Mouse (Mus musculus): ENCODE measurements at regions not wholly inside any gene's neighbourhood (a gene's known extent, or its start where the extent isn't known, plus 50 kb on each side); places are given as distances from the start of the nearest gene placed in this dataset.
A peak's percentile ranks its signal among the peaks of the same experiment; 100 is the strongest.

- H3K4me3 ChIP-seq (ENCODE audit: low read depth, low read length): no peak overlapping the region
- TF ChIP-seq CTCF (IDR thresholded peaks at IDR 0.05; ENCODE audit: low read depth): no peak
- no peak overlapping the region for H3K9ac ChIP-seq (ENCODE audit: low read depth, low read length)
- WGBS: 74% methylated on average over 2 of the region's 2 CpGs
- H3K27ac ChIP-seq (ENCODE audit: low read depth, low read length): no peak overlapping the region
- no peak for ATAC-seq
- H3K27me3 ChIP-seq (replicated peaks; ENCODE audit: control insufficient read depth, insufficient read depth, low read length): no peaks in the 10 kb centered on the region
- no peaks in the 10 kb centered on the region for H3K9me3 ChIP-seq (ENCODE audit: control insufficient read depth)
- no peak overlapping the region for H3K4me2 ChIP-seq (replicated peaks; ENCODE audit: low read depth)
- H3K36me3 ChIP-seq (ENCODE audit: control insufficient read depth, insufficient read depth): no peaks in the 10 kb centered on the region
- no peaks in the 10 kb centered on the region for H3K4me1 ChIP-seq (replicated peaks; ENCODE audit: control insufficient read depth, insufficient read depth, low read length)
These were observed 57.6 kb upstream of the Exoc6 start for GRCm38 (mm10) chr19:37492572-37492971.

- Histone ChIP-seq H3K27me3 (replicated peaks; ENCODE audit: control insufficient read depth, insufficient read depth, low read length) (no peaks in the 10 kb centered on the region), H3K4me3 (ENCODE audit: low read depth, low read length) (no peak overlapping the region), H3K4me2 (replicated peaks; ENCODE audit: low read depth) (no peak overlapping the region), H3K27ac (ENCODE audit: low read depth, low read length) (no peak overlapping the region), H3K9me3 (ENCODE audit: control insufficient read depth) (no peaks in the 10 kb centered on the region), H3K9ac (ENCODE audit: low read depth, low read length) (no peak overlapping the region), H3K4me1 (replicated peaks; ENCODE audit: control insufficient read depth, insufficient read depth, low read length) (no peaks in the 10 kb centered on the region), H3K36me3 (ENCODE audit: control insufficient read depth, insufficient read depth) (no peaks in the 10 kb centered on the region)
- 26% methylated on average over 9 of the region's 9 CpGs for WGBS
- no peak for ATAC-seq
- no peak for TF ChIP-seq CTCF (IDR thresholded peaks at IDR 0.05; ENCODE audit: low read depth)
These were observed 56.8 kb upstream of the Exoc6 start for GRCm38 (mm10) chr19:37493378-37493777.

- WGBS: 24% methylated on average over 10 of the region's 10 CpGs
- Histone ChIP-seq H3K4me1 (replicated peaks; ENCODE audit: control insufficient read depth, insufficient read depth, low read length) (no peaks in the 10 kb centered on the region), H3K4me2 (replicated peaks; ENCODE audit: low read depth) (no peak overlapping the region), H3K9me3 (ENCODE audit: control insufficient read depth) (no peaks in the 10 kb centered on the region), H3K27me3 (replicated peaks; ENCODE audit: control insufficient read depth, insufficient read depth, low read length) (no peaks in the 10 kb centered on the region), H3K27ac (ENCODE audit: low read depth, low read length) (no peak overlapping the region), H3K36me3 (ENCODE audit: control insufficient read depth, insufficient read depth) (no peaks in the 10 kb centered on the region), H3K9ac (ENCODE audit: low read depth, low read length) (no peak overlapping the region), H3K4me3 (ENCODE audit: low read depth, low read length) (no peak overlapping the region)
- no peak for TF ChIP-seq CTCF (IDR thresholded peaks at IDR 0.05; ENCODE audit: low read depth)
- ATAC-seq: no peak
These were observed 56.2 kb upstream of the Exoc6 start for GRCm38 (mm10) chr19:37493921-37494485.

GRCm38 (mm10) chr19:37494806-37495205, 55.4 kb upstream of the Exoc6 start:
- no peak overlapping the region for H3K9ac ChIP-seq (ENCODE audit: low read depth, low read length)
- H3K4me1 ChIP-seq (replicated peaks; ENCODE audit: control insufficient read depth, insufficient read depth, low read length): no peaks in the 10 kb centered on the region
- WGBS: 73% methylated on average over 4 of the region's 4 CpGs
- H3K27ac ChIP-seq (ENCODE audit: low read depth, low read length): no peak overlapping the region
- H3K27me3 ChIP-seq (replicated peaks; ENCODE audit: control insufficient read depth, insufficient read depth, low read length): no peaks in the 10 kb centered on the region
- H3K4me2 ChIP-seq (replicated peaks; ENCODE audit: low read depth): no peak overlapping the region
- H3K36me3 ChIP-seq (ENCODE audit: control insufficient read depth, insufficient read depth): no peaks in the 10 kb centered on the region
- no peak for TF ChIP-seq CTCF (IDR thresholded peaks at IDR 0.05; ENCODE audit: low read depth)
- no peak overlapping the region for H3K4me3 ChIP-seq (ENCODE audit: low read depth, low read length)
- no peak for ATAC-seq
- H3K9me3 ChIP-seq (ENCODE audit: control insufficient read depth): no peaks in the 10 kb centered on the region

- no peaks in the 10 kb centered on the region for H3K36me3 ChIP-seq (ENCODE audit: control insufficient read depth, insufficient read depth)
- H3K9me3 ChIP-seq (ENCODE audit: control insufficient read depth): no peaks in the 10 kb centered on the region
- WGBS: 85% methylated on average over 22 of the region's 22 CpGs
- H3K27ac ChIP-seq (ENCODE audit: low read depth, low read length): no peak overlapping the region
- H3K4me2 ChIP-seq (replicated peaks; ENCODE audit: low read depth): no peak overlapping the region
- H3K4me1 ChIP-seq (replicated peaks; ENCODE audit: control insufficient read depth, insufficient read depth, low read length): no peaks in the 10 kb centered on the region
- no peaks in the 10 kb centered on the region for H3K27me3 ChIP-seq (replicated peaks; ENCODE audit: control insufficient read depth, insufficient read depth, low read length)
- ATAC-seq: no peak
- no peak overlapping the region for H3K4me3 ChIP-seq (ENCODE audit: low read depth, low read length)
- H3K9ac ChIP-seq (ENCODE audit: low read depth, low read length): no peak overlapping the region
- TF ChIP-seq CTCF (IDR thresholded peaks at IDR 0.05; ENCODE audit: low read depth): no peak
These were observed 54.6 kb upstream of the Exoc6 start for GRCm38 (mm10) chr19:37495319-37496270.

GRCm38 (mm10) chr19:37496759-37497158, 53.5 kb upstream of the Exoc6 start:
- no peaks in the 10 kb centered on the region for H3K27me3 ChIP-seq (replicated peaks; ENCODE audit: control insufficient read depth, insufficient read depth, low read length)
- ATAC-seq: no peak
- no peaks in the 10 kb centered on the region for H3K9me3 ChIP-seq (ENCODE audit: control insufficient read depth)
- no peak overlapping the region for H3K27ac ChIP-seq (ENCODE audit: low read depth, low read length)
- H3K4me2 ChIP-seq (replicated peaks; ENCODE audit: low read depth): no peak overlapping the region
- 86% methylated on average over 8 of the region's 8 CpGs for WGBS
- H3K4me1 ChIP-seq (replicated peaks; ENCODE audit: control insufficient read depth, insufficient read depth, low read length): no peaks in the 10 kb centered on the region
- H3K9ac ChIP-seq (ENCODE audit: low read depth, low read length): no peak overlapping the region
- TF ChIP-seq CTCF (IDR thresholded peaks at IDR 0.05; ENCODE audit: low read depth): 0 out of 2 replicates have a peak, but pooled peaks have one; percentile 23
- H3K36me3 ChIP-seq (ENCODE audit: control insufficient read depth, insufficient read depth): no peaks in the 10 kb centered on the region
- H3K4me3 ChIP-seq (ENCODE audit: low read depth, low read length): no peak overlapping the region

Measured in intestine, postnatal 0 days (tissue).